Mouse (Mus musculus) ovary, adult 10 weeks (tissue): Measurements from ENCODE around the gene Zfp658. TPM values are rescaled to one million over a fixed set of nuclear protein-coding genes. Genes with fewer than 3 reads are reported as not detected.

Experiments
- polyA plus RNA-seq: library from polyadenylated mRNA; stranded (reverse); fragments of 350-450 nt; fragmentation: Illumina TruSeq; extraction: RNeasy Lipid Tissue Mini Kit (QIAGEN cat#74804); gene quantifications from one replicate; pipeline ENCODE4 v1.2.3, GENCODE M21; 2014

The Zfp658 gene
- 3.5 TPM for polyA plus RNA-seq

DNA sequence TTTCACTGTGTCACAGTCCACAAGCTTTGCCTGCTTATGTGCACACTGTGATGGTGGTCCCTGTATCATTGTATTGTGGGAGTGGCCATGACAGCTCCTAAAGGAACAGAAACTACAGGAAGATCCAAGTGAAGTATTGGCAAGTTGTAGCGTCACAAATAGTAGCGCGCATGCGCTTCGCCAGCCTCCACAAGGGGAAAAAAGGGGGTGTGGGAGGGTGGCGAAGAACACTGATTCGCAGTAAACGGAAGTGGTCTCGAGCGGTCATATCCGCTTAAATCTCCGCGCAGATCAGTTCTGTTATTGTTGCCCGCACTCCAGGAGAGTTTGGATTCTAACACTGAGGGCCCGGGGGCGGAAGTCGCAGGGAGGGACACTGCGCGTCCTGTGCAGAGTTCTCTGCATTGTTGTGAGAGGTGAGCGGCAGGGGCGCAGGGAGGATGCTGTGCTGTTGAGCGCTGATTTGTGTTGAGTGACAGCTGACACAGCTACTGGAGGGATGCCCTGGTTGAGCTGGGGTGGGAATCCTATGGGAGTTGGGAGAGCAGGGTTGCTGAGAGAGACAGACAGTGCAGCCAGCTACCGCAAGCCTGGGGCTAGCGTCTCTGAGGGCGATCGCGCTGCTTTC, at the start of gene Zfp658:
Gene Zfp658, plus strand, starts transcription at position 251 of the 628 bp plus-strand sequence.

DNA sequence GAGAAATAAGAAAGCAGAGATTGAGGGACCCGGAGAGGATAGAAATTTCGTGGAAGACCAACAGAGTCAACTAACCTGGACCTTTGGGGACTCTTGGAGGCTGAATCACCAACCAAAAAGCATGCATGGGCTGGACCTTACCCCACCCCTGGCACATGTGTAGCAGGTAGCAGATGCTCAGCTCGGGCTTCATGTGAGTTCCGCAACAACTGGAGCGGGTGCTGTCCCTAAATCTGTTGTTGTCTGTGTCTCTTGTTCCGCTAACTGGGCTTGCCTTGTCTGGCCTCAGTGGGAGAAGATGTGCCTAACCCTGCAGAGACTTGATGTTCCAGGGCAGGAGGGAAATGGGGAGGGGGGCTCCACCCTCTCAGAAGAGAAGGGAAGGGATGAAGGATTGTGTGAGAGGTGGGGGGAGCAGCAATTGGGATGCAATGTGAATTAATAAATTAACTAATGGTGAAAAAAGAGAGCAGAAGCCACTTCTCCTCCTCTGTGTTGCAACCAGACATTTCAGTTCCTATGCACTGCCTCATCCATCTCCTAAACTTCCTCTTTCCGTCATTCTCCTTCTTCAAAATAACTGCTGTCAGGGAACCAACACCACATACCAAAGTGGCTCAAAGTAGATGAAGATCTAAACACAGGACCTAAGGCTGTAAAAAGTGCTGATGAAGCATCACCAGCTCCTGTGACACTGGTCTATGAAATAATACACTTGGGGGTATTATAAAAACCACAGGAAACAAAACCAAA, 17.7 kb upstream of the Zfp658 start, which contains the start of gene Cd33:
Gene Cd33, minus strand, starts transcription at position 204 of the 753 bp plus-strand sequence.

DNA sequence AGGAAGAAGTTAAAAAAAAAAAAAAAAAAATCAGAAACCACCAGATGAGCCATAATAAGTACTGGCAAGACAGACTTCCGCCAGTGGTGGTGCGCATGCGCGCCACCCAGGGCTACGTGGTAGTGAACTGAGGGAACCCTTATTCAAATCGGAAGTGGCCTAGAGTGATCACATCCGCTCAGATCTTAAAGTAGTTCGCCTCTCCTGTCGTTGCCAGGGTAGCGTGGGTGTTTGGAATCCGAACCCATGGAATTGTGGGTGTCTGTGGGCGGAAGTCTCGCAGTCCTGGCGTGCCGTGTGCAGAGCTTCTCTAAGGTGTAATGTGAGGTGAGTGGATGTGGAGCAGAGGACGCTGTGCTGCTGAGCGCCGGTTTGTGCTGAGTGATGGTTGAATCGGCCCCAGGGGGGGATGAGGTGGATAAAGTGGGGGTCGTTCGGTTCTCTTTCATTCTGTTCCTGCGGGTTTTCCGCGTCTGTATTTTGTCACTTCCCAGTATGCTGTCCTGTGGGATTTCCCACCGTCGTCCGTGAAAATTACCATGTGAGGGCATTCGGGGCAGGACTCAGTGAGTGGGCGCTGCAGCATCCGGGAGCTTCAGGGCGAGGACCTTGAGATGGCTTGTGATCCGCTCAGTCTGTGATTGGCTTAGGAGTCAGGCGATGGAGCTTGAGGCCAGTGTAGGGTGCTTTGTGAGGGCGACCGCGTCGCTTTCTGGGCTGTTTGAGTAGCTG, 17.6 kb downstream of the Zfp658 start, which contains the start of gene Zfp719:
Gene Zfp719, plus strand, starts transcription at position 171 of the 732 bp plus-strand sequence.

DNA sequence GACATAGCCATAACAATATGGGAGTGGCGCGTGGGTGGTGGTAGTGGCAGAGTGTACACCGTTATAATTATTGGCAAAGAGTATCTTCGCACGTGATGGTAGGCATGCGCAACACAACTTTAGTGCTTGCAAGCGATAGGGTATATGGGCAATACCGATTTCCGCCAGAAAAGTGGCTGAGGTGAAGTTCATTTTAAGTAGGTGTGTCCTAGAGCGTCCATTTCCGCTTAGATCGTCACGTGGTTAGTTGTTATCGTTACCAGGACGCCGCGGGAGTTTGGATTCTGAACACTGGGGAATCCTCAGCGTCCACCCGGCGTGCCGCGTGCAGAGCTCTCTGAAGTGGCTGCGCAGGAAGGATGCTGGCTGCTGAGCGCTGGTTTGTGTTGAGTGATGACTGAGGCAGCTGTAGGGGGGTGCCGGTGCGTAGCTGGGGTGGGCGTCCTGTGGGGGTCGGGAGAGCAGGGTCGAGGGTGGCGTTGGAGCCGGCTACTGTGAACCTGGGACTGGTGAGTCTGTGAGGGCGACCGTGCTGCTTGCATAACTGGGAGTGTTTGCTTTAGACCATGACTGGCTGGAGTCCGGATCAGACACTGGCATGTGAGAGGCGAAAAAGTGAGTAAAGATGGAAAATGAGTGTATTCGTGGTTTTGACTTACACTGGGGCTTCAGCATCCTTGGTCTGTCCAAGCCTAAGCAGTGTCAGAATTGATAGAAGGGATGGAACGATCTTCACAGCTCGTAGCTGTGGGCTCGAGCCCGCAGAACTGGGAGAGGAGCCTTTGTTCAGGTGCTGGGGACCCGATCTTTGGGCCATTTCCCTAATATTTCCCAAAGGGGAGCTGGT, 45.1 kb downstream of the Zfp658 start, which contains the start of gene Zfp819:
Gene Zfp819, plus strand, starts transcription at position 274 of the 847 bp plus-strand sequence.

Other genes with a start within 250 kb of the Zfp658 start
- gene Zfp715, start 249.0 kb upstream of the Zfp658 start, polyA plus RNA-seq: 51.8 TPM
- gene Siglecf, start 210.9 kb upstream of the Zfp658 start, polyA plus RNA-seq: 1.2 TPM
- gene Siglecg, start 154.1 kb upstream of the Zfp658 start, polyA plus RNA-seq: not detected
- not detected for gene Lim2, start 134.6 kb upstream of the Zfp658 start, polyA plus RNA-seq
- not detected for gene Nkg7, start 125.2 kb upstream of the Zfp658 start, polyA plus RNA-seq
- gene Cldnd2, start 121.5 kb upstream of the Zfp658 start, polyA plus RNA-seq: not detected
- gene Etfb, start 118.2 kb upstream of the Zfp658 start, polyA plus RNA-seq: 1.5 TPM
- not detected for gene Gm45233, start 118.1 kb upstream of the Zfp658 start, polyA plus RNA-seq
- gene Vsig10l, start 99.1 kb upstream of the Zfp658 start, polyA plus RNA-seq: 0.88 TPM
- gene Iglon5, start 72.2 kb upstream of the Zfp658 start, polyA plus RNA-seq: not detected
- gene 4931406B18Rik, start 56.3 kb upstream of the Zfp658 start, polyA plus RNA-seq: not detected
- 5.7 TPM for gene Cd33, start 17.8 kb upstream of the Zfp658 start, polyA plus RNA-seq
- 42.2 TPM for gene Zfp719, start 17.4 kb downstream of the Zfp658 start, polyA plus RNA-seq
- 0.20 TPM for gene Zfp819, start 44.9 kb downstream of the Zfp658 start, polyA plus RNA-seq
- not detected for gene Ceacam18, start 72.5 kb downstream of the Zfp658 start, polyA plus RNA-seq
- 0.66 TPM for gene Siglece, start 97.9 kb downstream of the Zfp658 start, polyA plus RNA-seq
- gene Ctu1, start 109.8 kb downstream of the Zfp658 start, polyA plus RNA-seq: 3.2 TPM
- not detected for gene Klk14, start 128.2 kb downstream of the Zfp658 start, polyA plus RNA-seq
- not detected for gene Klk13, start 150.3 kb downstream of the Zfp658 start, polyA plus RNA-seq
- gene Klk12, start 206.6 kb downstream of the Zfp658 start, polyA plus RNA-seq: not detected
- 0.48 TPM for gene Klk11, start 212.3 kb downstream of the Zfp658 start, polyA plus RNA-seq
- gene Klk10, start 218.8 kb downstream of the Zfp658 start, polyA plus RNA-seq: not detected
- not detected for gene Klk9, start 229.6 kb downstream of the Zfp658 start, polyA plus RNA-seq
- gene Klk8, start 235.3 kb downstream of the Zfp658 start, polyA plus RNA-seq: not detected
- gene Klk7, start 249.0 kb downstream of the Zfp658 start, polyA plus RNA-seq: not detected